Mouse (Mus musculus) bone marrow macrophage, adult 2 months (primary cell): Measurements from ENCODE around the gene Cenps.

Source experiments
- CTCF ChIP-seq: IDR thresholded peaks from 2 replicates; pipeline ENCODE4 v1.5.1; 2012; ENCODE audit warnings: low read depth, mild to moderate bottlenecking, low read length, moderate library complexity
- POLR2A ChIP-seq: IDR thresholded peaks from 2 replicates; pipeline ENCODE4 v1.6.1; 2012; ENCODE audit warnings: mild to moderate bottlenecking, low read depth, low read length, borderline replicate concordance

- no peak for TF ChIP-seq CTCF
- TF ChIP-seq POLR2A: no peak
Measured at GRCm38 (mm10) chr4:149145151-149145550, 7.7 kb upstream of the Cenps start.
